Mouse (Mus musculus) Patski (cell line): ENCODE data around the gene Obscn. TPM values are rescaled to one million over a fixed set of nuclear protein-coding genes. Genes with fewer than 3 reads are reported as not detected.

Experiments
- ATAC-seq: fragments of 100-300 bp; one replicate; pipeline ENCODE4 v1.8.0; 2021
- CTCF ChIA-PET: fragments of 350-600 bp; sonication (Branson Sonifier 250); formaldehyde crosslinking; loops from one replicate; lab custom pipeline; 2022; ENCODE audit warnings: inconsistent platforms; lab: Charles Lee
- POLR2A ChIA-PET: fragments of 350-600 bp; sonication (Branson Sonifier 250); formaldehyde crosslinking; loops from one replicate; lab custom pipeline; 2022; ENCODE audit warnings: antibody characterized with exemption, inconsistent platforms; lab: Charles Lee
- DNase-seq: peaks from one replicate; pipeline ENCODE4 v3.0.0-alpha.2; 2011; ENCODE audit warnings: low read depth, low spot score
- H3K27me3 ChIP-seq: fragments of 371-371 bp; one replicate; pipeline ENCODE4 v1.5.1; 2021
- CTCF ChIP-seq: fragments of 100-300 bp; IDR thresholded peaks from one replicate; pipeline ENCODE4 v1.5.1; 2021
- in situ Hi-C: fragments of 300-500 bp; cut with MboI; formaldehyde crosslinking; loops from 3 replicates; pipeline ENCODE4 v1.11.1; 2018; ENCODE audit warnings: low pct_unique_long_range_greater_than_20kb, mixed read lengths
- polyA plus RNA-seq: library from polyadenylated mRNA; unstranded; gene quantifications from one replicate; pipeline ENCODE4 v1.2.3, GENCODE M21; 2021

The Obscn gene
- polyA plus RNA-seq, 1 experiment from 2014 or later, result 0.06 TPM

GRCm38 (mm10) chr11:58964216-58964615, 172.0 kb downstream of the Obscn start:
- no peaks in the 10 kb centered on the region for H3K27me3 ChIP-seq
- no peak for ATAC-seq
- POLR2A ChIA-PET, result no interaction called here
- no peak for DNase-seq
- CTCF ChIA-PET, result no interaction called here
- no peak for TF ChIP-seq CTCF
- in situ Hi-C loops, result no loop called here

DNA sequence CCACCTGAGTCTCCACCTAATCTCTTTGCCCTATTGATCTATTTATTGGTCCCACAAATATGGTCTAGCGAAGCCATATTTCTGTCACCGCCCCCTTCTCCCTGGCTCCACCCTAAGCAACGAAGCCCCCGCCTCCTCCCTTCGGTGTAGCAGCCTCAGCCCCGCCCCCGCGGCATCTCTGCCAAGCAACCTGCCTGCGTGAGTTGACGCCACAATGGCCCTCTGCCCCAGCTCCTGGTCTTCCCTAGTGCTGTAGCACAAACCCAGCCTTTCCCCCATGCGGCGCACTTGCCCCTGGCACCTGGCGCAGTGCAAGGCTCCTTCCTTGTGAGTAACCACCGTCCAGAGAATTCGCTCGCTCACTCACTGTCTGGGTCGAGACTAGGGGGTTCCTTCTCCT, 172.7 kb downstream of the Obscn start:
- in situ Hi-C loops, result no loop called here
- DNase-seq, result no peak
- H3K27me3 ChIP-seq, result no peaks in the 10 kb centered on the region
- ChIA-PET POLR2A (no interaction called here), CTCF (no interaction called here)
- no peak for TF ChIP-seq CTCF
- ATAC-seq, result no peak

DNA sequence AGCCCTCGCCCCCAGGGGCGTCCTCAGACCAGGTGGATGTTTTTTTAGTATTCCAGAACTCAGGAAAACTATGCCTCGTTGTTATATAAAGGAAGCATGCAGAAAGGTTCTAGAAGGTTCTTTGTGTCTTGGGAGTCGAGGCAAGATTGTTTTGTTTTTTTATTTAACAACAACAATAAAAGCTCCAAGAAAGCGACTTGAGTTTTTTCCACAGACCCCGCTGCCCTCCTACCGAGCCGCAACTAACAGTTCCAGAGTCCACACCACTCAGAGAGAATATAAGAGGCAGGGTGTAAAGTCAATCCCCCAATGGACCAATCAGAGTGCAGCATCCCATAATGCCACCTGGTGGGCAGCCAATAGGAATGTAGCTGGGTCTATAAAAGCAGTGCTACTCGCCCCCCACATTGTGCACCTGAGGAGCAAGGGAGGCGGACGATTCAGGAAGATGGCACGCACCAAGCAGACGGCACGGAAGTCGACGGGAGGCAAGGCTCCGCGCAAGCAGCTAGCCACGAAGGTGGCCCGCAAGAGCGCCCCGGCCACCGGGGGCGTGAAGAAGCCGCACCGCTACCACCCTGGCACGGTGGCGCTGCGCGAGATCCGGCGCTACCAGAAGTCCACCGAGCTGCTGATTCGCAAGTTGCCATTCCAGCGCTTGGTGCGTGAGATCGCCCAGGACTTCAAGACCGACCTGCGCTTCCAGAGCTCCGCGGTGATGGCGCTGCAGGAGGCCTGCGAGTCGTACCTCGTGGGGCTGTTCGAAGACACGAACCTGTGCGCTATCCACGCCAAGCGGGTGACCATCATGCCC, 174.6 kb downstream of the Obscn start:
- DNase-seq, result no peak
- no peaks in the 10 kb centered on the region for H3K27me3 ChIP-seq
- no peak for ATAC-seq
- in situ Hi-C loops, result no loop called here
- no peak for TF ChIP-seq CTCF
- ChIA-PET CTCF (interaction anchor here (1.2 kb wide), 1 partner anchor 19 kb away, joined by 3 read pairs; no protein-coding TSS in a partner anchor), POLR2A (interaction anchor here (0.6 kb wide), 2 partner anchors 20 to 655 kb away, joined by 3 read pairs; partner anchors contain the start of gene Zfp692)

DNA sequence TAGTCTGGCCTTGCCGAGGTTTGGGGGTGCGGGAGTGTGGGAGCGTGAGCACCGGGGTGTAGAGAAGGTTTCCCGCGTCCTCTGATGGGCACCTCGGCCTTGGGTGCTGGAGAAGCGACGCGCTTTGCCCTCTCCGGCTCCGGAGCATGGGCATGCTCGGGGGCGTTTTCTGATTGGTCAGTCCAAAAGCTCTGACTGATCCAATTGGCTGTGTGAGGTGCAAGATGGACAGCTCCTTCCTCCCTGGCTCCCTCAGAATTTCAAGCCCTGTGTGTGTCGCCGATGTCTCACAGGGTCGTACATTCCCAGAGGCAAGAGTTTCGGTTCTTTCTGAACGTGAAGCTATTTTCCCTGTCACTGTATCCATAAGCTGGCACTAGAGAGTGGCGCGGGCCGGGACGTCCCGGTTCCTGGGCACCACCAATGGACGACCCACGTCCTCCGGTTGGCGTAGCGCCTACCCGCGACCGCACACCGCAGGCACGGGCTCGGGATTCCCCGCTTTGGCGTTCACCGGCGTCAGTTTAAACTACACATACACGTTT, 176.2 kb downstream of the Obscn start:
- DNase-seq (no peak), ATAC-seq (peak; percentile 83)
- in situ Hi-C loops, result no loop called here
- ChIA-PET CTCF (interaction anchor here (0.8 to 1.3 kb wide), 5 partner anchors 10 to 55 kb away, joined by 3 to 4 read pairs (median 3); partner anchors contain the start of gene Trim11), POLR2A (interaction anchor here (0.7 to 1.7 kb wide), 2 partner anchors 9 to 46 kb away, joined by 3 to 4 read pairs; no protein-coding TSS in a partner anchor)
- TF ChIP-seq CTCF, result no peak
- H3K27me3 ChIP-seq, result no peaks in the 10 kb centered on the region

DNA sequence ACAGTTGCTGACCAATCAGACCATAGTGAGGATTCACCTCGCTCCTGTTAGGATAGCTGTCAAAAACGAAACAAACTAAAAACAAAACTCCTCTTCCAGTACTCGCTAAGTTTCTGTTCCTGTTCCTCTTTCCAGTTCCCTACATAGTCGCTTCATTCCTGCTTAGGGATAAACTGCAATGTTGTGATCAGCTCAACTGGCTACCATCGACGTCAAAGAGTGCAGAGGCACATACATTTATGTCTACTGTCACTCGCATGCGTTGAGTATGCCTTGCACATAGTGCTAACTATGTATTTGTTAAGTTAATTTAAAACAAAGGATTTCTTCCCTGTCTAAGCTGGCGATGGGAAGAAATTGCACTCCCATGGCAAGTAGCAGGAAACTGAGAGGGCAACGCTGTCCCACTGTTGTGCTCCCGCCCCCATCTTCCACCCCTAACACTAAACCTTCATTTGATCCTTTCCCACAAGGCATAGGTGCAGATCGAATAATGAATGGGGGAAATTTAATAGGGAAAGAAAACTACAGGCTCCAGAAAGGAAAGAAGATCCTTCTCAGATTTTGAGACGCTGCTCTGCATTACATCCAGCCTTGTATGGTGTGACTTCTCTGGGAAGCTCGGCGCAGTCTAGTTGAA, 176.9 kb downstream of the Obscn start:
- ChIA-PET CTCF (interaction anchor here (1.0 to 1.3 kb wide), 4 partner anchors 11 to 32 kb away, joined by 3 to 4 read pairs (median 3); partner anchors contain the start of gene Trim11), POLR2A (interaction anchor here (0.7 to 1.7 kb wide), 2 partner anchors 10 to 45 kb away, joined by 3 to 4 read pairs; no protein-coding TSS in a partner anchor)
- in situ Hi-C loops, result no loop called here
- H3K27me3 ChIP-seq, result no peaks in the 10 kb centered on the region
- ATAC-seq (no peak), DNase-seq (no peak)
- no peak for TF ChIP-seq CTCF

DNA sequence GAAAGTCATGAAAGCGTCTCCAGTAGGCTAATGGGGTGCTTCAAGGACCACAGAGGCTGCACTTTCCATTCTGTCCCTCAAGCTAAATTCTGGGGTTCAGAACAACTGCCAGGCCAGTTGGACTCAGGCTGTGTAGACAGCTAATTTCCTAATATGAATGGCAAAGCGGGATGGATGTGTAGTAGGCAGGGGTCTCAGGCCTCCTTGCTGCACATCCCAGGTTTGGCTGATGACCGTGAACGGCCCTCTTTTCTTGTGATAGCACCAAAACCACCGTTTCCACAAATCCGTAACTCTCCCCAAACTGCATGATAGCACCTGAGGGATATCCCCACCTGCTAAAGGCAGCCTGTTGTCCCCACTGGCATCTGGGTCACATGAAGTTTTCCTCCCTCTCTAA, 177.7 kb downstream of the Obscn start:
- no peaks in the 10 kb centered on the region for H3K27me3 ChIP-seq
- in situ Hi-C loops, result no loop called here
- ChIA-PET CTCF (interaction anchor here (1.1 kb wide), 1 partner anchor 31 kb away, joined by 3 read pairs; no protein-coding TSS in a partner anchor), POLR2A (no interaction called here)
- DNase-seq (no peak), ATAC-seq (no peak)
- no peak for TF ChIP-seq CTCF

- in situ Hi-C loops, result no loop called here
- ATAC-seq, result no peak
- CTCF ChIA-PET, result interaction anchor here (1.5 kb wide), 1 partner anchor 10 kb away, joined by 5 read pairs; no protein-coding TSS in a partner anchor
- no peaks in the 10 kb centered on the region for H3K27me3 ChIP-seq
- POLR2A ChIA-PET, result interaction anchor here (1.5 kb wide), 1 partner anchor 20 kb away, joined by 4 read pairs; the partner anchor contains the start of gene Trim11
- no peak for TF ChIP-seq CTCF
- DNase-seq, result no peak
Observed at GRCm38 (mm10) chr11:58957226-58957914, 178.8 kb downstream of the Obscn start.

- H3K27me3 ChIP-seq, result no peaks in the 10 kb centered on the region
- no peak for DNase-seq
- in situ Hi-C loops, result no loop called here
- POLR2A ChIA-PET, result interaction anchor here (1.5 kb wide), 1 partner anchor 22 kb away, joined by 4 read pairs; the partner anchor contains the start of gene Trim11
- CTCF ChIA-PET, result interaction anchor here (1.2 to 2.7 kb wide), 3 partner anchors 14 to 41 kb away, joined by 3 to 8 read pairs (median 6); partner anchors contain the start of gene Trim11
- no peak for TF ChIP-seq CTCF
- ATAC-seq, result no peak
Observed at GRCm38 (mm10) chr11:58955868-58956257, 180.3 kb downstream of the Obscn start.

DNA sequence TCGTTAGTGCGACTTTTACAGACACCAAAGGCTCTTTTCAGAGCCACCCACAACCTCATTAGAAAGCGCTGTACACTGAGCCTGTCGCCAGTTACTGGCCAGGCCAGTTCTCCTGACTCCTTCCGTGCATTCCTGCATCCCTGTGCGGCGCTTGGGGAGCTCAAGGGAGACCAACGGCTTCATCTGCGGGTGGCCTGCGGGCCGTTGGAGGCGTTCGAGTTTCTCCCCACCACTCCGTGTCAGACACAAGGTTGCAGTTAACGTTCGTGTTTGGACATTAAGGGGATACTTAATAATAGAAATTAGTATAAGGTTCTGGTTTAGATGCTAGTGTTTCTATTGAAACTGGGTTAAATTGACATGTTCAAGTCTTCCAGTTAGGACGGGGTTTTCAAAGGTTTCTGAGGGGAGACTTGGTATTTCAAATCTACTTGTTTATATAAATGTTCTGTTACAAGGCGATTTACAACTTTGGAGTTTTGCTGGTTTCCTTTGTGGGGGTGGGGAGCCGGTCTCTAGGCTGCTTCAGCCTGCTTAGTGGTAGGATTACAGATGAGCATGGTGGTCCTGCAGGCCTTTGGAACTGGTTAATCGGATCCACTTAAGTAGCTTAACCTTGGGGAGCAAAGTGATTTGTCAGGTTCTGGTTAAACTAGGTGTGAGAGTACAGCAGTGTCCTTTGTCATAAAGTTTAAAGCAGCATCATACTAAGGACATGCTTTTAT, 180.9 kb downstream of the Obscn start:
- ChIA-PET POLR2A (interaction anchor here (0.9 to 1.4 kb wide), 4 partner anchors 11 to 36 kb away, joined by 3 to 6 read pairs (median 3); partner anchors contain the start of gene Trim11), CTCF (interaction anchor here (1.2 to 2.7 kb wide), 4 partner anchors 14 to 41 kb away, joined by 3 to 8 read pairs (median 6); partner anchors contain the start of gene Trim11)
- no peak for TF ChIP-seq CTCF
- in situ Hi-C loops, result no loop called here
- peak; percentile 17 for ATAC-seq
- DNase-seq, result no peak
- H3K27me3 ChIP-seq, result no peaks in the 10 kb centered on the region
